Mouse (Mus musculus) hindbrain, embryonic 13.5 days (tissue): ENCODE data around the gene Atpaf2. TPM values are rescaled to one million over a fixed set of nuclear protein-coding genes. Genes with fewer than 3 reads are reported as not detected.

Experiments
- ATAC-seq: fragments of 200-750 bp; cut with Nextera tagmentation; 2 replicates; pipeline ENCODE4 v1.8.0; 2017; ENCODE audit warnings: moderate TSS enrichment; ENCODE audit not compliant: low FRiP score
- H3K27ac ChIP-seq: fragments of 300-500 bp; sonication (generic); 2 replicates; pipeline ENCODE4 v1.5.1; 2015; ENCODE audit warnings: inconsistent platforms, mild to moderate bottlenecking, moderate library complexity
- H3K27me3 ChIP-seq: fragments of 300-500 bp; sonication (generic); 2 replicates; pipeline ENCODE4 v1.6.1; 2015; ENCODE audit warnings: mild to moderate bottlenecking, inconsistent platforms
- H3K36me3 ChIP-seq: fragments of 300-500 bp; sonication (generic); 2 replicates; pipeline ENCODE4 v1.6.1; 2015; ENCODE audit warnings: mild to moderate bottlenecking, inconsistent platforms
- H3K4me1 ChIP-seq: fragments of 300-500 bp; sonication (generic); replicated peaks from 2 replicates; pipeline ENCODE4 v1.6.1; 2015; ENCODE audit warnings: inconsistent platforms
- H3K4me2 ChIP-seq: fragments of 300-500 bp; sonication (generic); 2 replicates; pipeline ENCODE4 v1.6.1; 2015; ENCODE audit warnings: inconsistent platforms, mild to moderate bottlenecking, moderate library complexity
- H3K4me3 ChIP-seq: fragments of 300-500 bp; sonication (generic); 2 replicates; pipeline ENCODE4 v1.5.1; 2015; ENCODE audit warnings: mild to moderate bottlenecking, inconsistent platforms
- H3K9ac ChIP-seq: fragments of 300-500 bp; sonication (generic); 2 replicates; pipeline ENCODE4 v1.6.1; 2015; ENCODE audit warnings: mild to moderate bottlenecking, inconsistent platforms
- H3K9me3 ChIP-seq: fragments of 300-500 bp; sonication (generic); 2 replicates; pipeline ENCODE4 v1.6.1; 2016; ENCODE audit warnings: inconsistent platforms
- WGBS: fragments of 180-500 bp; shearing (Covaris S2); methylation state at CpG from one replicate; pipeline ENCODE4 v1.1.7; 2015; 5-methylcytosine and 5-hydroxymethylcytosine counted together
- polyA plus RNA-seq: library from polyadenylated mRNA; unstranded; fragments of >200 nt; fragmentation: Nextera tagmentation; extraction: Ambion mirVana; gene quantifications from 2 replicates; pipeline ENCODE4 v1.2.1, GENCODE M21; 2015

Atpaf2 gene
- polyA plus RNA-seq, 1 experiment from 2014 or later: 39.6 TPM

DNA sequence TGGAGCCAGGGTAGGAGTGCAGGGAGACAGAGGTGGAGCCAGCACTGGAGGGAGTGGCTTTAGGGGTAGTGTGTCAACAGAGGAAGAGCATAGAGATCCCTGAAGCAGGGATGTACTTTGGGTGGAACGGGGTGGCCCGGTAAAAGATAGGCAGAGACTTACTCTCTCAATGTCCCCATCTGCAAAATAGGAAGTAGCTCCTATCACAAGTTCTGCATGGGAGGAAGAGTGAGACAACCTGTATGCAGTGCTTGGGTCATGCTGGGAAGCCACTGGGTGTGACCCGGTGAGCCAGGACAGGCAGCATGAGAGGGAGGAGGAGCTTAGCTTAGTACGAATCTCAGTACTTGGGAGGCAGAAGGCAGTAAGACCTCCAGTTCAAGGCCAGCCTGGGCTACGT lies 59.1 kb downstream of the Atpaf2 start:
- H3K4me3 ChIP-seq: no peak overlapping the region

DNA sequence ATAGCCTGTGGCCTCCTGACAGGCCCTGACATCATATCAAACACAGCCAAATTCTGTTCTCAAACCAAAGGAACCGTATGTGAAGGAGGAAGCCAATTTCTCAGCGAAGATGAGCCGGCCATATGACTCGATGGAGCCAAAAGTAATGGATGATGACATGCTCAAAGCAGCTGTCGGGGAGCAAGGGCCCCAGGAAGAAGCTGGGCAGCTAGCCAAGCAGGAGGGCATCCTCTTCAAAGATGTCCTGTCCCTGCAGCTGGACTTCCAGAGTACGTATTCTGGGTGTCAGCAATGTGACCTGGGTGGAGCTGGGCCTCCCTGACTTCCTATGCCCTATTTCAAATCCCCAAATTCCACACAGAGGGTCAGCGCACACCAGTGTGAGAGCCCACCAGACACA lies 59.7 kb downstream of the Atpaf2 start:
- 73% methylated on average over 7 of the region's 7 CpGs for WGBS
- Histone ChIP-seq H3K27ac (no peak overlapping the region), H3K4me2 (no peak overlapping the region), H3K27me3 (no peaks in the 10 kb centered on the region), H3K4me3 (no peak overlapping the region), H3K9ac (no peak overlapping the region), H3K4me1 (peaks cover 2% of the 10 kb centered on the region; the same call in 1 of the 2 replicates), H3K36me3 (no peaks in the 10 kb centered on the region), H3K9me3 (no peaks in the 10 kb centered on the region)
- ATAC-seq: no peak

More for the DNA sequence above, 59.1 kb downstream of the Atpaf2 start:
- 82% methylated on average over 5 of the region's 5 CpGs for WGBS
- H3K27me3 ChIP-seq: no peaks in the 10 kb centered on the region
- H3K36me3 ChIP-seq: no peaks in the 10 kb centered on the region
- no peaks in the 10 kb centered on the region for H3K4me1 ChIP-seq
- no peak for ATAC-seq
- no peak overlapping the region for H3K4me2 ChIP-seq
- no peaks in the 10 kb centered on the region for H3K9me3 ChIP-seq
- H3K27ac ChIP-seq: no peak overlapping the region
- H3K9ac ChIP-seq: no peak overlapping the region

GRCm38 (mm10) chr11:60357116-60357515 lies 61.1 kb downstream of the Atpaf2 start:
- no peak overlapping the region for H3K4me3 ChIP-seq
- H3K27ac ChIP-seq: no peak overlapping the region
- ATAC-seq: no peak
- no peak overlapping the region for H3K9ac ChIP-seq
- no peaks in the 10 kb centered on the region for H3K9me3 ChIP-seq
- no peak overlapping the region for H3K4me2 ChIP-seq
- no peaks in the 10 kb centered on the region for H3K36me3 ChIP-seq
- peaks cover 8% of the 10 kb centered on the region for H3K4me1 ChIP-seq
- no peaks in the 10 kb centered on the region for H3K27me3 ChIP-seq
- 50% methylated on average over 1 of the region's 1 CpGs for WGBS

DNA sequence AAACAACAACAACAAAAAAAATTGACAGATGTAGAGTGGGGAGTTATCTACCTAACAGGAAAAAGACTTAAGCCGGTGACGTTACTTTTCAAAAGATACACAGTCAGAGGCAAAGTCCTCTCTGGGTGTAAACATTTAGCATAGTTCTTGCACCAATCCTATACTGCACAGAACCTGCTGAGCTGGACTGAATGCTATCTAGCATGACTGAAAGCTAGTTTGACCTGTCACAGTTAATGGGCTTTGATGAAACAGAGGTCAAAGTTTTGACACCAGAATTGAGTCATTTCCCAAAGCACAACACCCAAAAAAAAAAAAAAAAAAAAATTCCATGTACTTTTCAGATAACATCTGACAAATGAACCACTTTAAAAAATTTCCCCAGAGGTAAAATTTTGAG lies 62.3 kb downstream of the Atpaf2 start:
- no peak overlapping the region for H3K4me3 ChIP-seq
- 93% methylated on average over 2 of the region's 2 CpGs for WGBS
- no peak for ATAC-seq
- H3K9me3 ChIP-seq: no peaks in the 10 kb centered on the region
- no peaks in the 10 kb centered on the region for H3K27me3 ChIP-seq
- H3K4me1 ChIP-seq: peaks cover 20% of the 10 kb centered on the region
- no peaks in the 10 kb centered on the region for H3K36me3 ChIP-seq
- H3K4me2 ChIP-seq: no peak overlapping the region
- no peak overlapping the region for H3K27ac ChIP-seq
- H3K9ac ChIP-seq: no peak overlapping the region

DNA sequence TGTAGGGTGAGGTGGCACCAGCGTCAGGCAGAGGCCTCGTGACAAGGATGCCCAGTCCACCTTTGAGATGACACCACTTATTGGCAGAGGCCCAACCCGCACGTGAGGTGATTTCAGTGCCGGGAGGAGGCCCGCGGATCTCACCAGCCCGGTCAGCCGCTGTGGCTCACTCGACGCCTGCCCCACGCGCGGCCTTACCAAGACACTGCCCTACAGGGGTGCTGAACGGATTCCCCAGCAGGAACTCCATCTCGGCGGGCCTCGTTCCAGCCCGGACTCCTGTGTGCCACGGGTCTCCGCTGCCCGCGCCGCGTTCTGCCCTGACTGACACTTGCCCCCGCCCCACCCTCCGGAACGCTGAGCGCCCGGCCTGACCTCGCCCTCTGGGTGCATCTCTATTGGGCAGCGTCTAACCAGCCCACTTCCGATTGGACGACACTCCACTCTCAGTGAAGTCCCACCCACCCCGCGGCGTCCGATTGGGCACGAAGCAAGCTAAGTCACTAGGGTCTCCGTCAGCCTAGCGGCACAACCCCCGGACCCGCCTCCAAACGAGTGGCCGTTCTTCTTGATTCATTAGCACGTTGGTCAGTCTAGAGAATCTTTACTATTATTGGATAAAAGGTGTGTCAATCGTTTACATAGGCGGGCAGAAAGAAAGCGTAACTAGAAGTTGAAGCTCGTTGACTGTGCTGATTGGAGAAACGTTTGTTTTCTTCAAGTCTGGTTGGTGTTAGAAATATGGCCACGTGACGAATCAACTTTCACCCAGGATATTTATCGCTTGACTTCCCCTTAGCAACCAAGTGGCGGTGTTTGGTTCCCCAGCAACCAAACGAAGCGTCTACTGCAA lies 65.5 kb downstream of the Atpaf2 start, which contains the start of the genes Tom1l2 and Drc3:
Tom1l2 (minus strand) TSS at position 347 of the 853 bp plus-strand sequence.
Drc3 (plus strand) TSS at position 771 of the 853 bp plus-strand sequence.
- Histone ChIP-seq H3K9ac (peak within 1 kb of the TSS; percentile 80), H3K36me3 (no peaks in the 10 kb centered on the region), H3K4me2 (peak within 1 kb of the TSS; percentile 88), H3K27ac (peak within 1 kb of the TSS; percentile 82), H3K9me3 (no peaks in the 10 kb centered on the region), H3K4me1 (peaks cover 25% of the 10 kb centered on the region), H3K27me3 (no peaks in the 10 kb centered on the region), H3K4me3 (peak within 1 kb of the TSS; percentile 66)
- under 1% methylated on average over 57 of the region's 57 CpGs for WGBS
- peak; percentile 100 for ATAC-seq

GRCm38 (mm10) chr11:60351925-60352371 lies 66.3 kb downstream of the Atpaf2 start:
- Histone ChIP-seq H3K4me1 (peaks cover 25% of the 10 kb centered on the region), H3K36me3 (no peaks in the 10 kb centered on the region), H3K4me2 (peak overlapping the region; percentile 88), H3K9ac (peak overlapping the region; percentile 80), H3K4me3 (peak overlapping the region; percentile 66), H3K27me3 (no peaks in the 10 kb centered on the region), H3K9me3 (no peaks in the 10 kb centered on the region), H3K27ac (peak overlapping the region; percentile 82)
- no peak for ATAC-seq
- 27% methylated on average over 11 of the region's 11 CpGs for WGBS

- peak overlapping the region; percentile 80 for H3K9ac ChIP-seq
- H3K4me2 ChIP-seq: peak overlapping the region; percentile 88
- H3K4me3 ChIP-seq: peak overlapping the region; percentile 66
- H3K9me3 ChIP-seq: no peaks in the 10 kb centered on the region
- WGBS: 73% methylated on average over 2 of the region's 2 CpGs
- ATAC-seq: no peak
- H3K4me1 ChIP-seq: peaks cover 25% of the 10 kb centered on the region
- H3K36me3 ChIP-seq: no peaks in the 10 kb centered on the region
- no peak overlapping the region for H3K27ac ChIP-seq
- H3K27me3 ChIP-seq: no peaks in the 10 kb centered on the region
Observed at GRCm38 (mm10) chr11:60351388-60351787, 66.9 kb downstream of the Atpaf2 start.

Other genes starting within 250 kb of the Atpaf2 start
- 38.2 and 43.9 TPM in 2 replicates for gene Srebf1, start 195.9 kb downstream of the Atpaf2 start, polyA plus RNA-seq
- 54.5 and 59.2 TPM in 2 replicates for gene Tom1l2, start 65.6 kb downstream of the Atpaf2 start, polyA plus RNA-seq
- gene Drc3, start 65.1 kb downstream of the Atpaf2 start, polyA plus RNA-seq: 6.3 and 7.9 TPM in 2 replicates
- 20.7 and 21.7 TPM in 2 replicates for gene Gid4, start 1.3 kb downstream of the Atpaf2 start, polyA plus RNA-seq
- 86.5 and 92.2 TPM in 2 replicates for gene Drg2, start 36.1 kb upstream of the Atpaf2 start, polyA plus RNA-seq
- 0.14 TPM in 2 replicates for gene Myo15, start 50.9 kb upstream of the Atpaf2 start, polyA plus RNA-seq
- 23.5 and 24.9 TPM in 2 replicates for gene Alkbh5, start 117.9 kb upstream of the Atpaf2 start, polyA plus RNA-seq